Mouse (Mus musculus) liver, embryonic 11.5 days (tissue): ENCODE data around the gene Asic5. TPM values are rescaled to one million over a fixed set of nuclear protein-coding genes. Genes with fewer than 3 reads are reported as not detected.
A peak's percentile ranks its signal among the peaks of the same experiment; 100 is the strongest.

Source experiments
- ATAC-seq: fragments of 200-750 bp; cut with Nextera tagmentation; replicated peaks from 2 replicates; pipeline ENCODE4 v1.8.0; 2017; ENCODE audit warnings: moderate number of reproducible peaks, mild to moderate bottlenecking, moderate TSS enrichment, moderate library complexity; ENCODE audit not compliant: low FRiP score
- DNase-seq: peaks from one replicate; pipeline ENCODE4 v3.0.0-alpha.2; 2017; ENCODE audit warnings: low spot score
- H3K27ac ChIP-seq: fragments of 300-500 bp; sonication (generic); 2 replicates; pipeline ENCODE4 v1.5.1; 2014; ENCODE audit warnings: mild to moderate bottlenecking, low read depth, low read length, control low read depth
- H3K27me3 ChIP-seq: fragments of 300-500 bp; sonication (generic); replicated peaks from 2 replicates; pipeline ENCODE4 v1.6.1; 2014; ENCODE audit warnings: low read length, mixed read lengths; ENCODE audit not compliant: control insufficient read depth, insufficient read depth
- H3K36me3 ChIP-seq: fragments of 300-500 bp; sonication (generic); 2 replicates; pipeline ENCODE4 v1.6.1; 2014; ENCODE audit warnings: mild to moderate bottlenecking, low read length, moderate library complexity, mixed read lengths; ENCODE audit not compliant: control insufficient read depth, insufficient read depth
- H3K4me1 ChIP-seq: fragments of 300-500 bp; sonication (generic); replicated peaks from 2 replicates; pipeline ENCODE4 v1.6.1; 2014; ENCODE audit warnings: low read length, mixed read lengths; ENCODE audit not compliant: control insufficient read depth, insufficient read depth
- H3K4me2 ChIP-seq: fragments of 300-500 bp; sonication (generic); 2 replicates; pipeline ENCODE4 v1.6.1; 2014; ENCODE audit warnings: mild to moderate bottlenecking, control low read depth, moderate library complexity
- H3K4me3 ChIP-seq: fragments of 300-500 bp; sonication (generic); 2 replicates; pipeline ENCODE4 v1.5.1; 2014; ENCODE audit warnings: low read depth, low read length, control low read depth
- H3K9ac ChIP-seq: fragments of 300-500 bp; sonication (generic); 2 replicates; pipeline ENCODE4 v1.6.1; 2014; ENCODE audit warnings: low read depth, low read length, control low read depth
- H3K9me3 ChIP-seq: fragments of 300-500 bp; sonication (generic); 2 replicates; pipeline ENCODE4 v1.6.1; 2016; ENCODE audit warnings: low read length, inconsistent platforms, mixed read lengths; ENCODE audit not compliant: control insufficient read depth
- WGBS: fragments of 180-500 bp; shearing (Covaris S2); extraction: QIAGEN DNeasy Blood & Tissue Kit; methylation state at CpG from one replicate; pipeline ENCODE4 v1.1.7; 2014; 5-methylcytosine and 5-hydroxymethylcytosine counted together
- polyA plus RNA-seq: library from polyadenylated mRNA; unstranded; fragments of >200 nt; fragmentation: Nextera tagmentation; extraction: Ambion mirVana; gene quantifications from 2 replicates; pipeline ENCODE4 v1.2.1, GENCODE M21; 2014

Asic5 gene
- polyA plus RNA-seq, 1 experiment from 2014 or later: not detected

GRCm38 (mm10) chr3:82048078-82048477 is 66.0 kb downstream of the Asic5 start:
- no peaks in the 10 kb centered on the region for H3K36me3 ChIP-seq
- H3K4me1 ChIP-seq: no peaks in the 10 kb centered on the region
- WGBS: 83% methylated on average over 4 of the region's 4 CpGs
- DNase-seq: no peak
- no peak overlapping the region for H3K4me2 ChIP-seq
- no peaks in the 10 kb centered on the region for H3K27me3 ChIP-seq
- no peaks in the 10 kb centered on the region for H3K9me3 ChIP-seq
- no peak overlapping the region for H3K27ac ChIP-seq
- ATAC-seq: no peak
- no peak overlapping the region for H3K4me3 ChIP-seq
- no peak overlapping the region for H3K9ac ChIP-seq

GRCm38 (mm10) chr3:82048681-82049080 is 66.6 kb downstream of the Asic5 start:
- ATAC-seq: no peak
- H3K27ac ChIP-seq: no peak overlapping the region
- H3K4me1 ChIP-seq: no peaks in the 10 kb centered on the region
- no peak overlapping the region for H3K4me2 ChIP-seq
- no peak for DNase-seq
- H3K36me3 ChIP-seq: no peaks in the 10 kb centered on the region
- H3K4me3 ChIP-seq: no peak overlapping the region
- WGBS: 71% methylated on average over 7 of the region's 7 CpGs
- no peak overlapping the region for H3K9ac ChIP-seq
- no peaks in the 10 kb centered on the region for H3K9me3 ChIP-seq
- H3K27me3 ChIP-seq: no peaks in the 10 kb centered on the region

- no peak for DNase-seq
Observed at GRCm38 (mm10) chr3:82051468-82051867, 69.4 kb downstream of the Asic5 start.

GRCm38 (mm10) chr3:82052029-82052428 is 69.9 kb downstream of the Asic5 start:
- no peak for ATAC-seq
- WGBS: 60% methylated on average over 2 of the region's 2 CpGs

More at GRCm38 (mm10) chr3:82051468-82051867, 69.4 kb downstream of the Asic5 start:
- Histone ChIP-seq H3K36me3 (no peaks in the 10 kb centered on the region), H3K27ac (no peak overlapping the region), H3K4me1 (no peaks in the 10 kb centered on the region), H3K4me2 (no peak overlapping the region), H3K9ac (no peak overlapping the region), H3K27me3 (no peaks in the 10 kb centered on the region), H3K4me3 (no peak overlapping the region), H3K9me3 (no peaks in the 10 kb centered on the region)
- ATAC-seq: no peak

GRCm38 (mm10) chr3:82054283-82054974 is 72.3 kb downstream of the Asic5 start:
- H3K4me1 ChIP-seq: no peaks in the 10 kb centered on the region
- no peak overlapping the region for H3K9ac ChIP-seq
- H3K27ac ChIP-seq: no peak overlapping the region
- no peak overlapping the region for H3K4me3 ChIP-seq
- no peaks in the 10 kb centered on the region for H3K27me3 ChIP-seq
- ATAC-seq (no peak), DNase-seq (no peak)
- H3K4me2 ChIP-seq: no peak overlapping the region
- no peaks in the 10 kb centered on the region for H3K9me3 ChIP-seq
- no peaks in the 10 kb centered on the region for H3K36me3 ChIP-seq
- 50% methylated on average over 5 of the region's 5 CpGs for WGBS

More at GRCm38 (mm10) chr3:82052029-82052428, 69.9 kb downstream of the Asic5 start:
- no peaks in the 10 kb centered on the region for H3K27me3 ChIP-seq
- H3K9me3 ChIP-seq: no peaks in the 10 kb centered on the region
- no peaks in the 10 kb centered on the region for H3K4me1 ChIP-seq
- H3K4me2 ChIP-seq: no peak overlapping the region
- no peak overlapping the region for H3K4me3 ChIP-seq
- H3K36me3 ChIP-seq: no peaks in the 10 kb centered on the region
- H3K9ac ChIP-seq: no peak overlapping the region
- H3K27ac ChIP-seq: no peak overlapping the region
- DNase-seq: no peak

GRCm38 (mm10) chr3:82057201-82057600 is 75.1 kb downstream of the Asic5 start:
- Histone ChIP-seq H3K27me3 (no peaks in the 10 kb centered on the region), H3K9ac (no peak overlapping the region), H3K4me2 (no peak overlapping the region), H3K36me3 (no peaks in the 10 kb centered on the region), H3K4me3 (no peak overlapping the region), H3K4me1 (peaks cover 9% of the 10 kb centered on the region), H3K27ac (no peak overlapping the region), H3K9me3 (no peaks in the 10 kb centered on the region)
- WGBS: 32% methylated on average over 5 of the region's 5 CpGs
- DNase-seq: no peak
- ATAC-seq: no peak

- peaks cover 9% of the 10 kb centered on the region for H3K4me1 ChIP-seq
- peak overlapping the region; percentile 58 for H3K27ac ChIP-seq
- DNase-seq (no peak), ATAC-seq (peak; percentile 84)
- no peak overlapping the region for H3K4me3 ChIP-seq
- H3K36me3 ChIP-seq: no peaks in the 10 kb centered on the region
- H3K9me3 ChIP-seq: no peaks in the 10 kb centered on the region
- 28% methylated on average over 9 of the region's 9 CpGs for WGBS
- no peak overlapping the region for H3K9ac ChIP-seq
- peak overlapping the region; percentile 20; the same call in 1 of the 2 replicates for H3K4me2 ChIP-seq
- H3K27me3 ChIP-seq: no peaks in the 10 kb centered on the region
Observed at GRCm38 (mm10) chr3:82061402-82062180, 79.5 kb downstream of the Asic5 start.

GRCm38 (mm10) chr3:82067830-82068229 is 85.7 kb downstream of the Asic5 start:
- Histone ChIP-seq H3K27me3 (no peaks in the 10 kb centered on the region; the same call in 1 of the 2 replicates), H3K36me3 (no peaks in the 10 kb centered on the region), H3K9ac (no peak overlapping the region), H3K4me2 (no peak overlapping the region), H3K4me3 (no peak overlapping the region), H3K9me3 (no peaks in the 10 kb centered on the region), H3K4me1 (no peaks in the 10 kb centered on the region), H3K27ac (no peak overlapping the region)
- DNase-seq (no peak), ATAC-seq (no peak)
- 70% methylated on average over 5 of the region's 5 CpGs for WGBS
